Mouse (Mus musculus) liver, embryonic 14.5 days (tissue): ENCODE data around the gene Lyz2. TPM values are rescaled to one million over a fixed set of nuclear protein-coding genes. Genes with fewer than 3 reads are reported as not detected.
"Not testable (repeated sequence)": the region's sequence is repeated elsewhere in the genome, so short reads cannot be mapped to it uniquely, and the experiment has no call there.

ENCODE experiments used
- ATAC-seq: fragments of 200-750 bp; cut with Nextera tagmentation; 2 replicates; pipeline ENCODE4 v1.8.0; 2017; ENCODE audit warnings: moderate number of reproducible peaks, mild to moderate bottlenecking, moderate library complexity; ENCODE audit not compliant: insufficient read depth
- DNase-seq, 3 experiments: peaks; one replicate each; pipeline ENCODE4 v3.0.0-alpha.2; 2012 to 2013; ENCODE audit warnings: low read depth in 3 of 3, low spot score in 3 of 3
- H3K27ac ChIP-seq: fragments of 300-500 bp; sonication (generic); 2 replicates; pipeline ENCODE4 v1.5.1; 2014; ENCODE audit warnings: moderate library complexity, mild to moderate bottlenecking, control low read depth, inconsistent platforms
- H3K27me3 ChIP-seq: fragments of 300-500 bp; sonication (generic); 2 replicates; pipeline ENCODE4 v1.6.1; 2014; ENCODE audit warnings: mild to moderate bottlenecking, low read length, moderate library complexity; ENCODE audit not compliant: control insufficient read depth, insufficient read depth
- H3K36me3 ChIP-seq: fragments of 300-500 bp; sonication (generic); replicated peaks from 2 replicates; pipeline ENCODE4 v1.6.1; 2014; ENCODE audit warnings: low read depth; ENCODE audit not compliant: control insufficient read depth, insufficient read depth
- H3K4me1 ChIP-seq, 2 experiments: fragments of 200-500 bp in 1 of 2; fragments of 300-500 bp in 1 of 2; sonication (generic) in 1 of 2; replicated peaks; 2 replicates each; pipeline ENCODE4 v1.6.1; 2012 to 2014; ENCODE audit warnings: antibody characterized with exemption in 1 of 2, inconsistent platforms in 1 of 2, low read length in 1 of 2; ENCODE audit not compliant: control insufficient read depth in 2 of 2, insufficient read depth in 2 of 2
- H3K4me2 ChIP-seq: fragments of 300-500 bp; sonication (generic); 2 replicates; pipeline ENCODE4 v1.6.1; 2014; ENCODE audit warnings: low read depth, mild to moderate bottlenecking, control low read depth, moderate library complexity
- H3K4me3 ChIP-seq, 2 experiments: fragments of 200-500 bp in 1 of 2; fragments of 300-500 bp in 1 of 2; sonication (generic) in 1 of 2; 2 replicates each; pipeline ENCODE4 v1.5.1; 2012 to 2014; ENCODE audit warnings: low read depth in 2 of 2, low read length in 2 of 2, mild to moderate bottlenecking in 2 of 2, control low read depth in 1 of 2, inconsistent platforms in 1 of 2, moderate library complexity in 1 of 2; ENCODE audit not compliant: insufficient read depth in 1 of 2
- H3K9ac ChIP-seq: fragments of 300-500 bp; sonication (generic); replicated peaks from 2 replicates; pipeline ENCODE4 v1.6.1; 2014; ENCODE audit warnings: mild to moderate bottlenecking, control low read depth, moderate library complexity
- H3K9me3 ChIP-seq: fragments of 300-500 bp; sonication (generic); 2 replicates; pipeline ENCODE4 v1.6.1; 2016; ENCODE audit warnings: low read length, mixed read lengths; ENCODE audit not compliant: control insufficient read depth
- CTCF ChIP-seq: IDR thresholded peaks from 2 replicates; pipeline ENCODE4 v1.5.1; 2016; ENCODE audit warnings: antibody characterized with exemption, low read depth, control low read depth
- EP300 ChIP-seq: IDR thresholded peaks from 2 replicates; pipeline ENCODE4 v1.6.1; 2016; ENCODE audit warnings: antibody characterized with exemption, low read depth
- WGBS: fragments of 180-500 bp; shearing (Covaris S2); extraction: QIAGEN DNeasy Blood & Tissue Kit; methylation state at CpG from one replicate; pipeline ENCODE4 v1.1.7; 2014; ENCODE audit not compliant: insufficient replicate concordance; 5-methylcytosine and 5-hydroxymethylcytosine counted together
- polyA plus RNA-seq, 2 experiments: library from polyadenylated mRNA; depleted of rRNA in 1 of 2; stranded (reverse) in 1 of 2; unstranded in 1 of 2; fragments of >200 nt; fragmentation: Nextera tagmentation in 1 of 2; extraction: Ambion mirVana in 1 of 2; gene quantifications; 2 replicates each; pipeline versions ENCODE4 v1.2.1 to v1.2.3; 2012 to 2014

The Lyz2 gene
- polyA plus RNA-seq, 2 experiments: 95.5 to 323 TPM

GRCm38 (mm10) chr10:117290046-117290870 lies 8.1 kb upstream of the Lyz2 start:
- H3K4me2 ChIP-seq: no peak overlapping the region
- 51% methylated on average over 6 of the region's 6 CpGs for WGBS
- H3K4me1 ChIP-seq: no peaks in the 10 kb centered on the region
- no peaks in the 10 kb centered on the region for H3K9me3 ChIP-seq
- no peaks in the 10 kb centered on the region for H3K36me3 ChIP-seq
- no peak overlapping the region for H3K9ac ChIP-seq
- no peak for DNase-seq
- no peak for ATAC-seq
- H3K4me3 ChIP-seq: no peak overlapping the region
- TF ChIP-seq EP300: no peak
- TF ChIP-seq CTCF: no peak
- no peak overlapping the region for H3K27ac ChIP-seq
- H3K27me3 ChIP-seq: no peaks in the 10 kb centered on the region

GRCm38 (mm10) chr10:117289034-117289505 lies 6.9 kb upstream of the Lyz2 start:
- not testable (repeated sequence) for H3K27me3 ChIP-seq, H3K9me3 ChIP-seq, DNase-seq, ATAC-seq, H3K27ac ChIP-seq, H3K4me2 ChIP-seq, H3K36me3 ChIP-seq, H3K9ac ChIP-seq, H3K4me3 ChIP-seq, H3K4me1 ChIP-seq
- 67% methylated on average over 5 of the region's 5 CpGs for WGBS

GRCm38 (mm10) chr10:117288197-117289033 lies 6.3 kb upstream of the Lyz2 start:
- Histone ChIP-seq H3K9ac (no peak overlapping the region), H3K4me3 (no peak overlapping the region), H3K9me3 (no peaks in the 10 kb centered on the region), H3K27ac (no peak overlapping the region), H3K36me3 (no peaks in the 10 kb centered on the region), H3K4me2 (no peak overlapping the region), H3K27me3 (no peaks in the 10 kb centered on the region), H3K4me1 (peaks cover 0 to 5% of the 10 kb centered on the region in 2 experiments; a peak in 1 of 4 replicates)
- no peak for DNase-seq
- WGBS: 63% methylated on average over 9 of the region's 9 CpGs
- TF ChIP-seq EP300: no peak
- no peak for TF ChIP-seq CTCF
- ATAC-seq: no peak

GRCm38 (mm10) chr10:117287226-117287850 lies 5.2 kb upstream of the Lyz2 start:
- H3K27me3 ChIP-seq: no peaks in the 10 kb centered on the region
- no peaks in the 10 kb centered on the region for H3K36me3 ChIP-seq
- H3K9ac ChIP-seq: no peak overlapping the region
- TF ChIP-seq CTCF (no peak), EP300 (no peak)
- WGBS: 49% methylated on average over 3 of the region's 3 CpGs
- no peak for DNase-seq
- H3K4me3 ChIP-seq: no peak overlapping the region
- no peaks in the 10 kb centered on the region for H3K9me3 ChIP-seq
- H3K4me2 ChIP-seq: no peak overlapping the region
- peaks cover 0 to 5% of the 10 kb centered on the region in 2 experiments; a peak in 1 of 4 replicates for H3K4me1 ChIP-seq
- ATAC-seq: no peak
- no peak overlapping the region for H3K27ac ChIP-seq
